Mouse (Mus musculus) granulocyte monocyte progenitor cell, adult 5-6 weeks (primary cell): ENCODE measurements around the gene Nrxn2. TPM values are rescaled to one million over a fixed set of nuclear protein-coding genes. Genes with fewer than 3 reads are reported as not detected.

ENCODE experiments used
- ATAC-seq: replicated peaks from 2 replicates; pipeline ENCODE4 v1.8.0; 2016; ENCODE audit warnings: mild to moderate bottlenecking, moderate TSS enrichment, inconsistent platforms; ENCODE audit not compliant: poor library complexity, severe bottlenecking
- total RNA-seq, 2 experiments: library from RNA; stranded (forward) in 1 of 2; stranded (reverse) in 1 of 2; fragments of 200-712, 200-1000 nt in 1 of 2; fragments of >200 nt in 1 of 2; fragmentation: Nextera tagmentation in 1 of 2; gene quantifications; 2 replicates each; pipeline ENCODE4 v1.2.3; 2014 to 2017

Nrxn2 gene
- total RNA-seq, 2 experiments from 2014 or later = not detected

DNA sequence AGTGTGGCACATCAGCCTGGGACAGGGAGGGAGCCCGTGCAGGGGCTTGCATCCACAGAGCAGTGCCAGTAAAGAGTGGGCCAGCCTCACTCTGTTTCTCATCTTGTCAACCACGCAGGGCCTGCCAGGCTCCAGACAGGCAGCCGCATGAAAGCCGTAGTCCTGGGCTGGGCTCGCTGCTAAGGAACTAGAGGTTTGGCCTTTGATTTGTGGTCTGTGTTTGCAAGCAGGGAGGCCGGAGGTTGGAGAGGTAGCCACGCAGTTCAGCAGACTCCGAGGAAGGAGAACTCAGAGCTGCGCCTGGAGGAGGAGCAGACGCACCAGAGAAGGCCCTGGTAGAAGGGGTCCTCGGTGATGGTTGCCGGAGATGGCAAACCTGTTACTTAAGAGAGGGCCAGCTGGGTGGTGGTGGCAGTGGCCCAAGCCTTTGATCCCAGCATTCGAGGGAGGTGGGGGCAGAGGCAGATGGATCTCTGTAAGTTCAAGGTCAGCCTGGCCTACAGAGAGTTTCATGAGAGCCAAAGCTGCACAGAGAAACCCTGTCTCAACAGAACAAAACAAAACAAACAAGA, 66.6 kb downstream of the Nrxn2 start:
- no peak for ATAC-seq

DNA sequence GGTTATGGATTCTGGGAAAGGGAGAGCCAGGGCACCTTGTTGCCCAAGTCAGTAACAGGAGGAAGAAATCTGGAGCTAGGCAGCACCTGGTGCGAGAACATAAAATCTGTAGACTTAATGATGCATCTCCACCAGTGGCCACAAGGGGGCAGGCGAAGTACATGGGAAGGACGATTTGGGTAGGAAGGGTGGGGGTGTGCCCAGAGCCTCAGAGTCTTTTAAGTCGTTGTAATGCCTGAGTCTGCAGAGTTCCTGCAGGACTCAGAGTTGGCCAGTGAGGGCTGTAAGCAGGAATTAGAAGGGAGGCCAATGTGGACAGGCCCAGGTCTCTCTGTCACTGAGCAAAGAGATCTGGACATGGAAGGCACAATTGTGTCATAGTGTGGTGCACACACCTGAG, 70.5 kb downstream of the Nrxn2 start:
- peak; percentile 68 for ATAC-seq

DNA sequence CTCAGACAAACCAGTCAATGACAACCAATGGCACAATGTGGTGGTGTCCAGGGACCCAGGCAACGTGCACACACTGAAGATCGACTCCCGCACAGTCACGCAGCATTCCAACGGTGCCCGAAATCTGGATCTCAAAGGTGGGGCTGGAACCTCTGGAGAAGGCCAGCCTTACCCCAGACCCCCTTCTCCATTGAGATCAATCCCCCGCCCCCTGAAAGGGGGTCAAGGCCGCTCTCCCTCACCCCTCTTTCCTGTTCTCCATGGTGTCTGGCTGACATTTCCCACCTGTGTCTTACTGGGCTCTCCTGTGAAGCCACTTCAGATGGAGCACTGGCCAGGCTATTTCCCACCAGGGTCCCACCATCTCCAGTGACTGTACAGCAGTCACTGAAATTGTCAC, 73.0 kb downstream of the Nrxn2 start:
- ATAC-seq = no peak

DNA sequence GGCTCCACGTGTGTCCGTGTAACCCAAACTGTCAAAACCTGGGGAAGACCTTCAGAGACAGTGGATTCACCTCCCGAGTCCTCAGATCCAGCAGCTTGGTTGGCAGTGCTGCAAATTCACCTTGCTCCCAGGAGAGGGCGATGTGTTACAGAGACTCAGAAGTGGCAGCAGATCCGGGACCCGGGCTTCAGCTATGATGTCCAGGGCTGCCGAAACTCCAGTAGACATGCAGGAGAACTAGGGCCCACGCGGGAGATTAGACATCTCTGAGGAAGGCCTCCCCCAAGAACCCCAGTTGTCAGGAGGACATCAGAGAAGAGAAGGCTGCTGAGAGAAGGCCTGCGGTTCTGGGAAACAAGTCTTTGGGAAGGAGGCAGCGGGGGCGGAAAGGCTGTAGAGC, 73.6 kb downstream of the Nrxn2 start:
- peak; percentile 38; the same call in 1 of the 2 replicates for ATAC-seq

DNA sequence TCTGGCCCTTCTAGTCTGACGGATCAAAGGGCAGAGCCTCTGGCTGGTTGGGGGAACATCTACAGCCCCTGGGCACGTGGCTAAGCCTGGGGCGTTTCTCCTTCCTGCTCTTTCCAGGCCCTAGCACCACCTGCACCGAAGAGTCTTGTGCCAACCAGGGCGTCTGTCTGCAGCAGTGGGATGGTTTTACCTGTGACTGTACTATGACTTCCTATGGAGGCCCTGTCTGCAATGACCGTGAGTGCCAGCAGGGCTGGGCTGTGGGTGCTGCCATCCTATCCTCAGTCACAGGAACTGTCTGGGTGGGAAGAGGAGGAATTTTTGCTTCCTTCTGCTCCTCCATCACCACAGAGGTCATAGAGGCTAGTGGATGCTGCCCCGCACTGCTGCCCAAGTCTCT, 74.7 kb downstream of the Nrxn2 start:
- ATAC-seq = no peak

DNA sequence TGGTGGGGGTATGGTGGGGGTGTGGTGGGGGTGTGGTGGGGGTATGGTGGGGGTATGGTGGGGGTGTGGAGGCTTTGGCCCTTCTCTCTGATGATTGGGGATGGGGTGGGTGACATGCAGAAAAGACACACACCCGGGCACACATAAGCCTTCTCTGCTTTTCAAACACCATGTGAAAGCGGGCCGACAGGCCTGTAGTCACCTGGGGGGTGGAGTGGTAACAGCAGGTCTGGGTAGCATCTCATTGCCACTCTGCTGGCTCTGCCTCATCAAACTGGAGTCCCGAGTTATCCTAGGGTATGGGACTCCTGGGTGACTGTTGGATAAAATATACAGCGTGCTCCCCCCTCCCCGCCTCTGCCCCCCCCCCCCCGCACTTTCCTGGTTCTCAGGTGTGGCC, 75.5 kb downstream of the Nrxn2 start:
- ATAC-seq = no peak

DNA sequence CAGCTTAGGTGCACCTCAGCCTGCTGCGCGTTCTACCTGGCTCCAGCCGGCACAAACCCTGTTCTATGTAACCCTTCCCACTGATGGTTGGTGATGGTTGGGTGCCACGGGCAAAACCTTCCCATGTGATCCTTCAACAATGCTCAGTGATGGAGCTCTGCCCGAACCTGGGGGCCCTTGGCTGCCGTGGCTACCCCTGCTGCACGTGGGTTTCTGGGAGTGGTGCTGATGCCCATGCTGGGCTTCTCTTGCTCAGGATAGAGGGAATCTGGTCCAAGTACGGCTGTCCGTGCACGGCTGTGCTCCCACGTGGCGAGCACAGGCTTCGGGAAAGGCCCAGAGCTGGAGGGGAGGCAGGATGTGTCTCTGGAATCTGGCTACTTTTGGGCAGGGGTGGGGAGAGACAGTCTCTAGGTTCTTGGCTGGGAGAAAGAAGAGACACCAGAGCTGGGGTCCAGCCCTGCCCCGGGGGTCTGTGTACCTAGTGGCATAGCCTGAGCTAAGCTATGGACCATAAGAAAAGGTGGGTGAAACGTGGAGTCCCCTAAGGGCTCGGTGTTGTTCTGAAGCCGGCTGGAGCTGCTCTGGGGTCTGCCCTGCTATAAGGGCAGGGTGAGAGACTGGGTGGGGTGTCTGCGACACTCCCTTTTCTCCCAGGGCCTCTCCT, 76.1 kb downstream of the Nrxn2 start:
- no peak for ATAC-seq

DNA sequence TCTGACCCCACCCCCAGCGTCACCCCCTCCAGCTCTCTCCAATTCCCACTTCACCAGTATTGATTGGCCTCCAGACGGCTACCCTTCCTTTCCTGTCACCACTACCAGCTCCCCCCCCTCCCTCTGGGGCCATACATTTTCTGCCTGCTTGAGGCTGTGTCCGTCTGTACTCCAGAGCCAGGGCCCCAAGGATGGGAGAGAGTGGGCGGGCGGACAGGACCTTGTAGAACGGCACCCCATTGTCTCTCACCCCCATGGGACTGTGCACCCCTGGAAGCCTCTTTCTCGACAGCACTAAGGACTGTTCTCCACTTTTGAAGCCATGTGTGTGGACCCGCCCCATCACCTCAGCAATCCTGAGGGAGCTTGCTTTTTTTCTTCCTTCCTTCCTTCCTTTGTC, 77.2 kb downstream of the Nrxn2 start:
- ATAC-seq = no peak

DNA sequence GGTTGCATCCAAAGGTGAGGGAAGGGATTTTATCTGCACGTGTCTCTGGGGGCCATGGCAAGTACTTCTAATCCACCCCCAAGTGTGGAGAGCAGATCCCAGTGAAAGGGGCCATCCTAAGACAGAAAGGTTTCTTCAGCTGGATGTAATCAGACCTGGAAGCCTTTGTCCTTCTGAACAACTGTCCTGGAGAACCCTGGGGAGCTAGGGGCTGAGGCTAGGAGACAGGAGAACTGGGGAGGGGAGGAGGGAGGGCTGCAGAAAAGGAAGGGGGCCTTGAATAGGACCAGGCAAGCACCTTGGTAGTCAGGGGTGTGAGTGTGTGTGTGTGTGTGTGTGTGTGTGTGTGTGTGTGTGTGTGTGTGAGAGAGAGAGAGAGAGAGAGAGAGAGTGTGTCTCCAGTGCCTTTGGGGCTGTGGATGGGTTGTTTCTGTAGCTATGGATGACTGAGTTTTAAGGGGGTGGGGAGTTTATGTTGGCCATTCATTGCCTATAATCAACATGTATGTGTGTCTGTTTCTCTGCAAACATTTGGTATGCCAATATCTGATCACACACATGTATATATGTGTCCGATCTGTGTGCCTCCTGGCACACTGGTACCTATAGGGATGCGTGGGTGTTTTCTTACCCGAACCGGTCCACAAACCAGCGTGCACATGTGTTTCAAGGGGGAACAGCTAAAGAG, 78.1 kb downstream of the Nrxn2 start:
- no peak for ATAC-seq

DNA sequence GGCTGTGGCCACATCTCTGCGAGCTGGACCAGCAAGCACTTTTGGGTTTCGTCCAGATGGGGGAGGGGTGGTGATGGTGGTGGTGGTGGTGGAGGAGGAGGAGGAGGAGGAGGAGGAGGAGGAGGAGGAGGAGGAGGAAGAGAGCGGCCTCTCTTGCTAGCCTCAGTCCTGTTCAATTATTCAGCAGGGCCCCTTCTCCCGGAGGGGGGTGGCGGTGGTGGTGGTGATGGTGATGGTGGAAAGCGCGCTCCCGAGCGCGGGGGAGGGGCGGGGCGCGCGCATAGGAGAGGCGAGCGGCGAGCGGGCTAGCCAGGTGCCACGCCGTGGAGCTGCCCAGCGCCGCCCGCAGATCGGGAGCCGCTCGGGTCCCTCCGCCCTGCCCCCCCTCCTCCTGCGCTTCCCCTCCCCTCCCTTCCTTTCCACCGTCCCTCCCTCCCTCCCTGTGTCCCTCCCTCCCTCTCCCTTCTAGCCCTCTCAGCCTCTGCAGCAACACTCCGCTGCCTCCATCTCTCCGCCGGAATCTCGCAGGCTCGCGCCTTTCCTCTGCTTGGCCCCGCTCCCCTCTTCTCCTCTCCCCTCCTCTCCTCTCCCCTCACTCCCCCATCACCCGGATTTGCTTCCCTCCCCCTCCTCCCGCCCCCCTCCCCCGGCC, 78.7 kb downstream of the Nrxn2 start:
- ATAC-seq = no peak

DNA sequence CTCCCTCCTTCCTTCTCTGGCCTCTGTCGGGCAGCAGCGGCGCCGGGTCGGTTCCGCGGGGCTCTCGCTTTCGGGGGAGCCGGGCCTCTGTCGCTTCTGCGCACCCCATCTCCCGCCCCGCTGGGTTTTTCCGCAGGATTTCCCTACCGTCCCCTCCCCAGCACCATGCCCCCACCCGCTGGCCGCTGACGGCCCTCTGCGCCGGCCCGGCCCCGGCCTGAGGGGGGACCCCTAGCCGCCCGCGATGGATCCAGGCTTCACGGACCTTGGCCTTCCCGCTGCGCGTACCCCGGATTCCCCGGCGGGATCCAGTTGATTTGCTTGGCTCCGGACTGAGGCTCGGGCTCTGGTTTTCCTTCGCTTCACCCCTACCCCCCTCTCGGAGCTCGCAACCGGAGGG, 79.3 kb downstream of the Nrxn2 start:
- ATAC-seq = no peak

DNA sequence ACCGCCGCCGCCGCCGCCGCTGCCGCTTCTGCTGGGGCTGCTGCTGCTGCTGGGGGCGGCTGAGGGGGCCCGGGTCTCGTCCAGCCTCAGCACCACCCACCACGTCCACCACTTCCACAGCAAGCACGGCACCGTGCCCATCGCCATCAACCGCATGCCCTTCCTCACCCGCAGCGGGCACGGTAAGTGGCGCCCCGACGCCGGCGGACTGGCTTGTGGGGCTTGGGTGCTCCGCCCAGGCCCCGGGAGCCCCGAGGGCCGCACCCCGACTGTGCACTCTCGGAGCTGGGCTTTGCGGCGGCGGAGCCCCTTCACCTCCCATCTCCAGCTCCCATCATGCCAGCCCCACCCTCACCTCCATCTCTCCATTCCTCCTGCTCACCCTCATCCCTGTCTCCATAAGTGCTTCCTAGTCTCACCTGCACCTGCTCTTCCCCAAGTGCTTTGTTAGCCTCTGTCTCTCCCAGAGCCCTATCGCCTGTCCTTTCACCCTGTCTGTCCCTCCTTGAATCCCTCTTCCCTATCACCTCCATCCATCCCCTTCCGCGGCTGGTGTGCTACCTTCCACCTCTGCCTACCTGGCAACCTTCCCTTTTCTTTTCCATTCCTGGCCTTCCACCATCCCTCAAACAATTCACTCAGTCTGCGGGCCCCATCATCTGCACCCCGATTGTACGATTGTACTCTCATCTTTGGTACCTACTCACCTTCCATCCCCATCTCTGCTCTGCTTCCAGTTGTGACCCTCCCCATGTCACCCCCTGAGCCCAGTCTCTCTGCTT, 80.0 kb downstream of the Nrxn2 start:
- no peak for ATAC-seq

DNA sequence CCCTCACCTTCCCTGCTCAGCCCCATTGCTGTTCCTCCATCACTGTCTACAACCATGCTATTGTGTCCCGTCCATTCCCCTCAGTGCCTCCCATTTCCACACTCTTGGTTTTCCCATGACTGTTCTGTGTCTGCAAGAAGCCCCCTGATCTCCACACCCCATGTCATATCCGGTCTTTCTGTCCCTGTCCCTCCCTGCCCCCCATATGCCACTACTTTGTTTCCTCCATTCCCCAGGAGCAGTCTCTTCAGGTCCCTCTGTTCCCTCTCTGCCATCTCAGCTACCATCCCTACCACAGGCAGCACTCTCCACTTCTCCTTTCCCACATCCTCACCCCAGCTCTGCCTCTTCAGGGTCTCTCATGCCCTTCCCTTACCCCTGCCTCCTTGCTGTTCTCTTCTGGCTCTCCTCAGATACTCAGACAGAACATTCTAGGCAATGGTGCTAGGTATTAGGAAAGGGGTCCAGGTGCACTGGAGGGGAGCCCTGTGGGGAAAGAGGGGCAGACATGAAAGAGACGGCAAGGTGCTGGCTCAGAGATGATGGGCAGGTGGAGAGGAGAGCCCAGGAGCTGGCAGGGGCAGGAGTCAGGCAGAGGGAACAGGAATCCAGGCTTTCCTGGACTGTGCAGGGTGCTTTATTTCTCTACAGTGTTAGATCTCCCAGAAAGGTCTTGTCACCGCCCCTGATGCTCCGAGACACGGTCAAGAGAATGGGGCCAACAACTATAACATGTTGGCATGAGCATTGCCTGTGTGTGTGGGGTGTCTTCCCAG, 81.5 kb downstream of the Nrxn2 start:
- no peak for ATAC-seq

DNA sequence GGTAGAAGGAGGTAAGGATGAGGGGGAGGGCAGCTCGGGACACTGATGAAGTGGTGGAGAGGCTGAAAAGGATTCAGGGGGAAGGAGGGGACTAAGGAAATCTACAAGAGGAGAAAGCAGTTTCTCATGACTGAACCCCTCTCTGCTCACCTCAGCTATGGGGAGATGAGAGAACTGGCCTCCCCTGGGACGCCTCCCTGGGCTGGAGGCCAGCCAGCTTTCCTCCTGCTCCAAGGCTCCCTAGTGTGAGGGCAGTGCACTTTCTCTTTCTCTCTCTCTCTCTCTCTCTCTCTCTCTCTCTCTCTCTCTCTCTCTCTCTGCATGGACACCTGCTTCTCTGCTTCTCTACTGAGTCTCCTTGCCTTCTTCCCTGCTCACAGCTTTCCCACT, 82.1 kb downstream of the Nrxn2 start:
- no peak for ATAC-seq

DNA sequence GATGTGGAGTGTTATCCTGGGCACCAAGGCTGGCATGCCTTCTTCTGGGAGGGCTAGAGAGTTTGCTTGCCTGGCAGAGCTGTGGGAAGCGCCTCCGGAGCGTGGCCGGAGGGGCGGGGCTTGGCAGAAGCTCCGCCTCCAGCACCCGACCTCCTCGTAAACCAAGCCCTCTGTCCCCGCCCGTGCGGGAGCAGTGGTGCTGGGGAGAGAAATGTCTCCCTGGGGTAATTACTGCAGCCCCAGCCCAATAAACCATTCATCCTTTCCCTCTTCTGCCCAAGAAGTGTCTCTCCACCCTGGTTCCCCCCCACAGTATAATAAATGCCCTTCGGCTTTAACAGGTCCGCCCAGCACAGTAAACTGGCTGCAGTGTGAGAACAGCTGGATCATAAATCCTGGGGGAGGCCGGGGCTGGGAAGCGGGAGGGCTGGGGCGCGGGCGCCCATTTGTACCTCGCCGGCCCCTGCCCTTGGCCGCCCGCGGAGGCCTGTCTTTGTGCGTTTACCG, 83.6 kb downstream of the Nrxn2 start:
- no peak; the same call in 1 of the 2 replicates for ATAC-seq

DNA sequence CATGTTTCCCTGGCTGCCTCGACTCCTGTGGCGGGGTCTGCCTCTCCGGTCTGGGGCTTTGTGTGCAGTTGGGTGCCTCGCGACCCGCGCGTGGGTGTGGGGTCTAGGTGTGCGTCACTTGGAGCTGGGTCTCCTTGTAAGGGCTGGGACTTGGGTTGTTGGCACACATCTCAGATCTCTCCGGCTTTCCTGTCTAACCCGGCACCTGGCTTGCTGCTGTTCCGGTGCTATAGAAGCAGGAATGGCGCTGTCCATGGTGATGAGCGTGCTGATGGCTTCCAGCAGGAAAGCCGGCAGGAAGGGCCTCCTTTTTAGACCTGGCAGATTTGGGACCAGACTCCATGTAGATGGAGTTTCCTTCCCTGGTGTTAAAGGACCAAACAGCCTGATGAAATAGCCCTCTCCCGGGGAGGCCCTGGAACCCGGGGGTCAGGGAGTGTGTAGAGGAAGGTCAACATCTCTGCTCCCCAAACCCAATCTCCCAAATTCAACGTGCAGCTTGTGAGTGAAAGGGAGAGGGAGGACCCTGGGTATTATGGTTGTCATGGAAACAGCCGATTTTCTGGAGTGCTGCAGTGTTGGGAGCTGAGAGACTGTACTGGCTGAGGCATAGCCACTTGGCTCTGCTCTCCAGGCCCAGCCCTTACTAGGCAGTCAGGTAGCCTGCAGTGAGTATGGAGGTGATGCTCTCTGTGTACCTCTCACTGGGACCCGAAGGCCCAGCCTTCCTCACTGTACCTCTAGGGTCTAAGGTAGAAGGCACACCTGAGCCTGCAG, 84.2 kb downstream of the Nrxn2 start:
- ATAC-seq = no peak

DNA sequence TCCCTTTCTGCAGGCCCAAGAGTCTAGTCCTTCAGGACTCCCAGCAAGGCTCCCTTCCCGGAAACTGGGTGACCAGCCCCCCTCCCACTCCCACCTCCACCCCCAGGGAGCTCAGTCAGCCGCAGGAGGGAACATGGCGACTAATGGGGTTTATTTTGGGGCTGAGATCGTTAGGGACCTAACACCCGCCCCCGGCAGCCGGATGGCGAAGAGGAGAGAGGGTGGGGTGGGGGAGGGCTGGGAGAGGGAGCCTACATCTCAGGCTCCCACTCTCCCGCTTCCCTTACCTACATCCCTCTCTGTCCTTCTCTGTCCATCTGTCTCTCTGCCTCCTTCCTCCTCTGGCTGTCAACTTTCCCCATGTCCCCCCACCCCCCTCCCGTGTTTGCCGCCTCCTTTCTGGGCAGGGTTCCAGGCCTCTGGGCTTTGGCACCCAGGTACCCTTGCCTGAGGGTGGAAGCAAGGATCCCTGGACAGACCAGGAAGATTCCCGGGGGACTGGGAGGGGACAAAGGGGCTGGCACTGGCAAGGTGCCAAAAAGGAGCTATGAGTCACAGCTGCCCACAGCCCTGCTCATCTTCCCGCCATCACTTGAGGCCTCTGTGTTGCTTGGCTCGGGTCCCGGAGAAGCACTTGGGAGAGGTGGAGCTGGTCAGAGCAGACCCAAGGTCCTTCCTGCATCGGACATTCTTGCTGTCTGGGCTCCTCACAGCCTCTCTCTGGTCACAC, 85.6 kb downstream of the Nrxn2 start:
- no peak for ATAC-seq

DNA sequence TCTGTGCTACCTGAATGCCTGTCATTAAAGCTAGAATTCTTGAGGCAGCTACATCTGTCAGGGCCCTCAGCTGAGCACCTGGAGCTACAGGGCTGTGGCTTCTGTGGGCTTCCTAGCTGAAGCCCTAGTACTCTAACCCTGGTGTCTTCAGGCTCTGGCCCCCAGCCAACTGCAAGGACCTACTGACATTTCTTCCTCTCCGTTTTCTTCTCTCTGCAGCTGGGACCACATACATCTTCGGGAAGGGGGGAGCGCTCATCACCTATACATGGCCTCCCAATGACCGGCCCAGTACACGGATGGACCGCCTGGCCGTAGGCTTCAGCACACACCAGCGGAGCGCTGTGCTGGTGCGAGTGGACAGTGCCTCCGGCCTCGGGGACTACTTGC, 86.1 kb downstream of the Nrxn2 start:
- no peak for ATAC-seq
